Mouse (Mus musculus) bone marrow macrophage, adult 2 months (primary cell): Measurements from ENCODE around the gene Hdc.

Source experiments
- CTCF ChIP-seq: IDR thresholded peaks from 2 replicates; pipeline ENCODE4 v1.5.1; 2012; ENCODE audit warnings: low read depth, mild to moderate bottlenecking, low read length, moderate library complexity
- POLR2A ChIP-seq: IDR thresholded peaks from 2 replicates; pipeline ENCODE4 v1.6.1; 2012; ENCODE audit warnings: mild to moderate bottlenecking, low read depth, low read length, borderline replicate concordance

DNA sequence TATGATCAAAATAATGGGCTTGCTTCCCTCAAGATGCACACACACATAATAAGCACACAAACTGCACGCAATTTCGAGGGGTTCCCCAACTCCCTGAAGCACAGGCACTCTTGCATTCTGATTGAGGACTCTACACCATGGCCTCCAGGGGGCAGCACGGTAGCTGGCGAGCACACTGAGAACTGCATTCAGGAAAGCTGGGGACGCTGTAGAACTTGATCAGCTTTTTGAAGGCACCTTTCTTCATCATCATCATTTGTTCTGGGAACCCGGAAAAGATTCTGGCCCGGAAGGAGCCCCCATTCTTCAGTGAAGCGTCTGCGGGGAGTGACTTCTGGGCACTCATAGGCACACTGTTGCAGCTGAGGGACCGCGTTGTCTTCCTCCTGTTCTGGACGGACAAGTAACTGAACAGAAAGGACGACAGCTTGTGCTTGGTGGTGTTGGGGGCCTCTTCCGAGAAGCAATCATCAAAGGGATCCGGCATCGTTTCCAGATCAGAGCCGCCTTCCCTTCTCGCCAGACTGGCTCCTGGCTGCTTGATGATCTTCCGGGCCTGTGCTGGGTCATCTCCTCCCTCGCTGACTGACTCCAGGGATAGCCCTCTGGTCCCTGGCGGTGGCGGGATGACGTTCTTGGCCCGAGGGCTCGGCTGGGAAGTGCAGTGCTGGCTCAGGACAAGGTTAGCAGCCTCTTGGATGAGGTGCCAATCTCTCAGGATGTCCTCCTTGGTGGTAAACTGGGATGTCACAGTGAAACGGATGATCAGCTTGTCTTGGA, 25.1 kb downstream of the Hdc start:
- peak; percentile 71 for TF ChIP-seq CTCF
- no peak for TF ChIP-seq POLR2A
